Mouse (Mus musculus) 416B (cell line): ENCODE measurements at regions not wholly inside any gene's neighbourhood (a gene's known extent, or its start where the extent isn't known, plus 50 kb on each side); places are given as distances from the start of the nearest gene placed in this dataset.

Experiments
- DNase-seq: peaks from one replicate; pipeline ENCODE4 v3.0.0; 2011; ENCODE audit warnings: low read depth

DNA sequence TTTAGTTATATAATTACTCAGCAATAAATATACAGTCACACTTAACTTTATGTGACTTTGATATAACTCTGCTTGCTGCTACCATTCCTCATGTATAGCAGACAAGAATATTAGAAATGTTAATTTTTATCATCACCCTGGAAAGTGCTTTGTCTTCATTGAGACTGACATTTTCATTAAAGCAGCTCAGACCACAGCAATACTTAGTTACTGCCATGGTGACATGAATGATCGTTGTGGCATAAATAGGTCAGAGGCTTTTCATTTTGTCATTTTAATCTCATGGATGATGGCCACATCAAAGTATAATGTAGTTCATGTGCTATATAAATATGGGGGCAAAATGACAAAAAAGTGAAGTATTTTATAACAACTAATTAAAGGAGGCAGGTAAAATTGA lies 498.1 kb downstream of the Slc22a22 start:
- DNase-seq: no peak

DNA sequence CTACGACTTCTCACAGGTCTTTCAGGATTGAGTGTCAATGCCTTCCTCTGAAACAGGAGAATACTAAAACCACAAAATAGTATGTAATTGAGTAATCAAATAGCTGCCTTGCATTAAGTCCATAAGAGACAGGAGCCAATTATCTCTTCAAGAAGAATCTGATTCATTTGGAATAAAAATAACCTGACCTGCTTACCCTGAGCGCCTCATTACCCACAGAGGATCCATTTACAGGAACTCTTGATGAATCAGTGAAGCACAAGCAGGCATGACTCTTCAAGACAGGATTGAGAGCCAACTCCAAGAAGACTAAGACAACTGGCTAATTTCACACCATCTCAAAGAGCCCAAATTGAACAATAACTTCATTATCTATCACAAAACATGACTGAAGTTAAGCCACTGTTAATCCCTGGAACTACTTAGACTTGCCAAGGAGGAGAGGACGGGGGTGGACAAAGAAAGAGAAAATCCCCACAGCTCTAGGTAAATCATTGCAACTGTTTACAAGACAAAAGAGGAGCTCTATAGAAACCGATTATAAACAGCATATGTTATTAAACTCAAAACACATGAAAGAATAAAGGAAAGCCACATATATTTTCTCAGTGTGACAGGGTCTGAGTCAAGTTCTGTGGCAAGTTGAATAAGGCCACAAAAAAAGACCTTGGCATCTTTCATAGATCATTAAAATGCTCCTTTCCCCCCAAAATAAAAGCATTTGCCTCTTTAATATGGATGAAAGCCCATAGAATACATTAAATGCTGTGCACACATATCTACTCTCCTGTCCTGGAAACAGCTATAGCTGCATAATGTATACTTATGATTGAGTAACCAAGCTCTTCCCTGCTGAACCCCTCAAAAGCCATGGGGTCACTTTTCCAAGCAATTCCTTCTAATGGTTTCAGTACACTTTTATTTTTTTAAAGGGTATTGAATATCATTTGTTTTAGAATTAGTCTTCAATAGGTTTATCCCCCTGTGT lies 501.7 kb downstream of the Slc22a22 start:
- no peak for DNase-seq

DNA sequence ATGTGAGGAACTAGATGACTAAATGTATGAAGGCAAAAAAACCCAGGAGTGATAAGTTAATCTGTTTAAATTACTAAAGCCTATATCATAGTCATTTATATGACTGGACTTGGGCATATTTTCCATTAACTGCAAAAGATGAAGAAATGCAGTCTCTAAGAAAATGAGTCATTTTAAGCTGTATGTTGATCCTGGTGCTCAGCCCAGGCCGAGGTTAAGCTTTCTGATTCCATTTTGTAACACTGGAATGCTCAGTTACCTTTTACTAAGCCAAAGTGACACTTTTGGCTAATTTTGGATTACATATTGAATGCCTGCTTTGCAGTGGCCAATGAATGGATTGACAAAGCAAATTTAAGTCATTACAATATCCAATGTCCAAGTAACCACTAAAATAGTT lies 507.3 kb downstream of the Slc22a22 start:
- DNase-seq: no peak

DNA sequence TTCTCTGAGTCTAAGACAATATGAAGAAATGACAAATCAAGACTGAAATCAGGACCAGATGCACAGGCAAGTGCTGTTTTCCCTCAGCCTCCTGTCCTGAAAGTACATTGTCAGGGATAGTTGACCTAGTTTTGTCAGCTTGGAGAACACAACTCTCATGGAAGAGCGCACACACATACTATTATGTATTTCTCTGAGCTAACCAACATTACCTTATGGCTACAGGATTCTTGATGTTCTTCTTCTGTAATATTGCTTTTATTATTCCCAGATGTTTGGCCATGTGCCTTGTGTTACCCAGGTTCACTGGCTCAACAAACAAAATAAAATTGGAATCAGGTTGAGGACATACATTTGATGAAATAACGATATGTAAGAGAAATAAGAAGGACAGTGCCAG lies 521.1 kb downstream of the Slc22a22 start:
- DNase-seq: no peak

DNA sequence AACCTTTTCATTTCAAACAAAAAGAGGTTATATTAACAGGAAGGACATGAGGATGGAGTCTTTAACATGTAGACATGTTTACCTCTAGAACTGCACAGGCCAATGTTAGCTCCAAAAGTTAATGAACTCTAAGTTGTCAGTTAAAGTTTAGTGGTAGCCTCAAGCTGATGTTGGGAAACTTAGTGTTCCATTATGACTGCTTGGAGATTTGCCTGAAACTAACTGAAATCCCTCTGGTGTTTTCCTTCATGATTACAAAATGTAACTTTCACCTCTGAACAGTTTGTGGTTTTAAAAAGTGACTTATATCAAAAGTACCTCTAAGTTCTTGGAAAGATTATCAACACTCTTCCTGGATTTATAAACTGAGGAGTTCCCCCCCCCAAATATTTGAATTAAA lies 525.2 kb downstream of the Slc22a22 start:
- DNase-seq: no peak

DNA sequence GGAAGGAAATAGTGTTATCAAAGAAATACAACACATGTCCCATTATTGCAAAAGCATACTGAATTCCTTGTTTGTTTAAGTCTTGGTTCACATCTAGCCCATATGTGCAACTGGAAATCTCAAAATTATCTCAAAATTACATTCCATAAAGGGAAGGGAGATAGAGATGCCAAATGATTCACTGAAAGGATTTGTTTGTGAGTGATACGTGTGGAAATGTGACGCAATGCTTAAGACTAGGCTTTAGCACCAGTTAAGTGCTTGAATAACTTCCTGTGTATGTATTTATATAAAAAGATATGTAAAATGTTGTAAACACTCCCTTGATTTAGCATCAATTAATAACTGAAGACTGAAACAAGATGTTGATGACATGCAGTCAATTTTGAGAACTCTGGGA lies 526.6 kb downstream of the Slc22a22 start:
- DNase-seq: no peak

DNA sequence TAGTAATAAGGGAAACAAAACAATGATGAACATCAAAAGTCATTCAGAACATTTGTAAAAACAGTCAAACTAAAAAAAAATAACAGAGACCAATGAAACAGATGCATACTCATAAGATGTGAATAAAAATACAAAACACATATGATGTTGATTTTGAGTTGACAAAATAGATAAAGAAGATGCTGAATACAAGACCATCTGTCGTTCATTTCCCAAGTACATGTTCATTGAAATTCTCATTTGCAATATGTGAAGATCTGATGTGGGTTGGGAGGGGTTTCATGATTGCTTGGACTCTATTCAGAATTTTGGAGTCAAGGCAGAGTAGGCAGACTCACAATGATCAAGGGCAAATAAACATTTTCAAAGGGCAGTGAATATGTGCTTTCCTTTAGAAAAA lies 536.5 kb downstream of the Slc22a22 start:
- DNase-seq: no peak

DNA sequence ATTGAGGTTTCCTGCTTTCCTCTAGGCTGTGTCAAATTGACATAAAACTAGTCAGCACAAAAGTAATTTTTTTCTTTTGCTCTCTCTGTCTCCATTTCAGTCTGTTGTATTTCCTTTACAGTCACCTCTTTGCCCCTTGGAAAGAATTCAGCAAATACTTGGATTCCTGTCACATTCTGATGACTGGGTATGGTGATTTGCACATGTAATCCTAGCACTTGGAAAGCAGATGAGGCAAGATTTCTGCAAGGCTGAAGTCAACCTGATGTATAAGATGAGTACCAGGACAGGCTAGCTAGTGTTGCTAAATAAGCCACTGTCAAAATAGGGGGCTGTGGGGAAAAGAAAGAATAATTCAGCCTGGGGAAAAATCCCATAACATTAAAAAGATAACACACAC lies 580.9 kb downstream of the Slc22a22 start:
- DNase-seq: no peak

DNA sequence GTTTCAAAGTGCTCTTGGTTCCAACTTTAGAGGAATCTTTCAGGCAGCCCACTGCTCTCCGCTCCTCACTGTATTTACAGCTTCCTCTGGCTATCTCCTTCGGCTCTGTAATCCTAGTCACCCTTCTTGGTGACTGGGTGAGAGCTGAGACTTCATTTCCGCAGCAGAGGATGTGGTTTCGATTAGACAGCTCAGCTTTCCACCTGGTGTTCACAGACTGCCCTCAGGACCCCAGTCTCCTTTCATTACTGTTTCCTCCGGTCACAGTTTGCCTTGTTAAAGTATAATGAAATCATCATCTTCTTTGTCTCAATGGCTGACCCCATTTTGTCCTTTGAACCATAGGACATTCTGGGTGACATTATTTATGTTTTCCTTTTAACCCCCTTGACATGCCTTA lies 595.9 kb downstream of the Slc22a22 start:
- no peak for DNase-seq

DNA sequence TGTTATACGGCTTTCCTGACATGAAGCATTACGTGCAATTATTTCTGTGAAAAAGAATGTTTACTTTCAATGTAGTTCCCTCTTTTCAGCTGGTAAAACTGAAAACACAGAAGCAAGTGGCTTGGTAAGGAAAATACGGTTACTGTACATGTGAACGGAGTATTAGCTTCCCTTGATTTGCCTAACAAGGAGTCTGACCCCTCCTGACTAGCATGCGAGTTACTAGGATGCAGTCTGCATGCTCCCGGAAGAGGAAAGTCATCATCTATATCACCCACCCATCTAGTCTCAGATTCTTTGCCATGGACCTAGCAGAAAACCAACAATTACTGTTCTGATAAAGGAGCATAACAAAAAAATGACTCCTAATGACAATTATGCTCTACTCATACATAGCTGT lies 611.5 kb downstream of the Slc22a22 start:
- DNase-seq: no peak

DNA sequence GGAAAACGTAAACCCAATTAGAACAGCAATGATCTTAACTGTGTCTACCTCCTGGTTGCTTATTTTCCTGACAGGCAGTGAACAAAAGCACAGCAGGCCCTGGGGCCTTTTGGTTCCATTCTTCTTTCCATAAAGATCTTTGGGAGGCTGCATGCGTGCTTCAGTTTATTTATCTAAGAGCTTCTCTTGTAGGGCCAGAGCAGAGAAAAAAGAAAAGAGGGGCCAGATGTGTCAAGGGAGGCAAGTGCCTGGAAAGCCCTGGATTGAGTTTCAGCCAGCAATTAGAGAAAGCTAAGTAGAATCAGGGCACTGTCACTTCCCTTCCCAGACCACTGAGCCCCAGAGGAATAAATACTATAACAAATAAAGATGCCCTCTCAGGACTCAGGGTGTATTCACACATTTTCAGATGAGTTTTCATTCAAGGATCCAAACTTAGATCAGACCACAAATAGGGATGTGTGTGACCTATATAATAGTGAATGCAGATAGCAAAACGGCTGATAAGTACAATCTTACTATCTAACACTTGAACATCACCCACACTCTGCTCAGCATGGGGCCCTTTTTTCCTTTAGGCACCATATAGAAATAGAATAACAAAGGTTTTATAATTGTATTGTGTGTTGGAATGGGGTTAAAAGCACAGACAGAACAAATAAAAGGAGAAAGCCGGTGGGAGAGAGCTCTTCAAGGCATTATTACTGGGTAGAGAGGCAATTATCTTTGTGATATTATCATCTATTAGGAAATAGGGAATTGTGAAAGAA lies 612.2 kb downstream of the Slc22a22 start:
- no peak for DNase-seq

DNA sequence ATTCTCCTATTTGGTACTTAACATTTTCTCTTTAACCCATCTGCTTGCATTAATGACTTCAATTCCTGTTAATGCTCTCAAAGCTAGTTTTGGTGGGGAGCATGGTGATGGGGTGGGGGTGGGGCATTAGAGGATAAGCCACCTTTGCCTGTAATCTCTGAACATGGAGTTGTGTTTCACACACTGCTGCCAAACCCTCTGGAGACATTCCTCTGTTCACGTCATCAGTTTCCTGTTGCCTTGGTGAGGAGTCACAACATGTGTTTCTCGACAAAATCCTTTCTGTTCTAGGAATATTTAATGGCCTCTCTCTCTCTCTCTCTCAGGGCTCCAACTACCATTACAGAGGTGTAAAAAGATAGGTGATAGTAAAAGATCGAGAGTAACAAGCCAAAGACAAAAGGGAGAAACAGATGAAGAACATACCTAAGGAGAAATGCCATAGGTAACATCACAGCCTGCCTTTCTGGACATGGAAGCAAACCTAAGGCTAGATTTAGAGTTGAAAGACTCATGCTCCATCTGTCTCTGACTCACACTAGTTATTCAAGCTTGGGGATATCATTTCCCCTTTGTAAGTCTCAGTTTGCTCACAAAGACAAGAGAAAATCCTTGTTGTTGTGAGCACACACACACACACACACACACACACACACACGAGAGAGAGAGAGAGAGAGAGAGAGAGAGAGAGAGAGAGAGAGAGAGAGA lies 618.6 kb downstream of the Slc22a22 start:
- no peak for DNase-seq

DNA sequence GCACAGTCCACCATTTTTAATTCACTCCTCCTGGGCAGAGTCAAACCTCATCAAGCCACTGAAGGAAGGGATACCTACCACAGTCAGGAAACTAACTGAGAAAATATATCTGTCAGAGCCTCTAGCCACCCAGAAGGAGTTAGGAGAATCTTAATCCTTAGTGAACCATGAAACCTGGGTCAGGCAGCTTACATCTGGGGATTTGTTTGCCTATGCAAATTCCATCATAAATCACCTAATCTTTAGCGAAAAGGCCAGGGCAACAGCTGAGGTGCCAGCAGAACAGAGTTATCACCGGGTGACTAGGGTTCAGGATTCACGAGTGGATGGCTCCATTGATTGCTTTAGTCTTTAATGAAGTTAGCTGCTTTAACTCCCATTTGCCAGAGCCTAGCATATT lies 619.3 kb downstream of the Slc22a22 start:
- no peak for DNase-seq

DNA sequence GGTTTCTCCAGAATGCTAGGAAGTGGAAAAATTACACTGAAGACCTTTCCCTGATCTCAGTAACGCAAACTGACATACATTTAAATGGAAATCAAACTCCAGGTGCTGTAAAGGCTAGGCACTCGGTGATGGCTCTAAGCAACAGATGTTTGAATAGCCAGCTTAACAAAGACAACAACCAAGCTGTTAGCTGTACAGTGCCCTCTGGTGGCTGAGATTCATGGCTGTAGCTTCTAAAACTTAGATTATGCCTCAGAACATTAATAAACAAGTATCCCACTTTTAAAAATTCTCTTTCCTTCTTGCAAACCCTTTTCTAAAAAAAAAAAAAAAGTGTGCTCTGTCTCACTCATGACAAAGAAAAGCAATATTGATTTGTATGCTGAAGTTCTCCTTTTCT lies 621.4 kb downstream of the Slc22a22 start:
- peak; percentile 49 for DNase-seq

DNA sequence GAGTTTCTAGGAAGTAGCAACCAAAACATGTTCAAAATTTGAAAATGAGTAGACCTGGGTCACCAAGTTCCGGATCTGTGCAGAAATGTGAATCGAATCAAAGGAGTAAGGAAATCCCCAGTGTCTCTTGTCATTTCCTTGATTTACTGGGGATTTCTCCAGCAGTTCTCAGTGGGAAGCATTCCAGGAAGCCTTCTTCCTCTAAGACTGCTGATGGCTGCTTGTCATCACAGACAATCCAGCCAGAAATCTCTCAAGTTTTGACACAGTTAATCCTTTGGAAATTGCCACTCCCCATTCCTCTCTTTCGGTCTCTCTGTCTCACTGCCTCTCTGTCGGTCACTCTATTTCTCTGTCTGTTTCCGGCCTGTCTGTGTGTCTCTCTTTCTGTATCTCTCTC lies 624.3 kb downstream of the Slc22a22 start:
- DNase-seq: no peak

DNA sequence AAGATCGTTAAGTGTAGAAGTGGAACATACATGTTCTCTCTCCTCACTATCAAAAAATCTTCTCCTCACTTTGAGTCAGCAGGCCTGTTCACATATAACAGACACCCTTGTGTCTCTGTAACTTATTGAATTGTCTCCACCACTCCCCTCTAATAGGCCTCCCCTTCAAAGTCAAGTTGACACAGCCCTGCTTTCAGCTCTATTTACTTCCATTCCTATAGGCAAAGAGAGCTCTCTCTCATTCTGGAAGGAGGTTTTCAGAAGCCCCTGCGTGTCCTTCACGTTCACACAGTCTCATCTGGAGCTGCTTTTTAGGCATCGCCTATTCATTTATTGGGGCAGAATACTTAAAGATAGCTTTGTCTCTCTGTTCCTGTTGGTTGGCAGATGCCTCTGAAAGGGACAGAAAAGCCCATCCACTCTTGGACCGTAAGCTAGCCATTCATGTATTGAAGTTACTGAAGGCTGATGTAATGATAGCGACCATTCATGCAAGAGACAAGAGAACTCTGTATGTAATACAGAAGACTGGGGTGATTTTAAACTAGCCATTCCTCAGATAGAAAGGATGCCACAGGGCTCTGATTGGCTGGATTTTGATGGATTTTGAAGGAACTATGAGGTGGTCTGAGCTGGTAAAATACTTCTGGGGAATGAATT lies 629.8 kb downstream of the Slc22a22 start:
- DNase-seq: no peak

DNA sequence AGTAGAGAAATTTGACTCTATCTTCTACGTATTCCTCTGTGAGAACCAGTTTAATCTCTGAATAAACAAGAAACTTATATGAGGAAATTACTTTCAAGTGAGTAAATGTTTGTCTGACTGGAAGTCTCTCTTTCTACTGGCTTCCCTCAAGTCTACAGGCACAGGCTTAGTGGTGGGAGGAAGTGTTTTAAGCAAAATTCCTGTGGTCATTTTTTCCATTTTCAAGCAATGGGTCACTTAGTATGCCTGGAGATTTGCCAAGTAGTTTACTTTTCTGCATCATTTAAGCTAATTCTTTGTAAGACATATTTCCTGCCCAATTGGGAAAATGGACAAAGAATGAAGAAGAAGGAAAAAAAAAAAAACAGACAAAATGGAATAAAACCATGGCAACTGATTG lies 632.9 kb downstream of the Slc22a22 start:
- DNase-seq: no peak

DNA sequence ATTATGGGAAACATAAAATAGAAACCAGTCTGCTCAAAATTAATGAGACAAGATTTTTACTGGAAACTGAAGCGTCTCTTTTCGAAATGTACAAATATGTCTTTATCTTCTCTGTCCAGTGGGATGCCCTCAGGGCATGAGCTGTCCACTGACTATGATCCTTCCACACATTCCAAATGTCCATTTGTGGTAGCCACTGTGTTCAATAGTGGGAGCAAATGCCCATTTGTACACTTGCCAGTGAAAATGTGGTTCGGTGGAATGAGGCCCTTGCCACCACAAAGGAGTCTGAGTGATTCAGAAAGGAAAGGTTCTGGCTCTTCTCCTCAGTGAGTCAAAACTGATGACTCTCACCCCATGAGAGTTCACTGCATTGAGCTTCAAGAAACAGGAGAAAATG lies 635.9 kb downstream of the Slc22a22 start:
- DNase-seq: no peak

DNA sequence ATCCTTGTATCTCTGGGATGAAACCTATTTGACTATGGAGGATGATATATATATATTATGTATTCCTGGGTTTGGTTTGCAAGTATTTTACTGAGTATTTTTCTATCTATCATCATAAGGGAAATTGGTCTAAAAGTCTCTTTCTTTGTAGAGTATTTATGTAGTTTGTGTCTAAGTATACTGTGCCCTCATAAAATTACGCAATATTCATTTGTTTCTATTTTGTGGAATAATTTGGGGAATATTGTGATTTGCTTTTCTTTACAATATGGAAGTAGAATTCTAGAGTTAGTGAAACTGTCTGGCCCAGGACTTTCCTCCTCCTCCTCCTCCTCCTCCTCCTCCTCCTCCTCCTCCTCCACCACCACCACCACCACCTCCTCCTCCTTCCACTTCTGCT lies 640.1 kb downstream of the Slc22a22 start:
- DNase-seq: no peak

DNA sequence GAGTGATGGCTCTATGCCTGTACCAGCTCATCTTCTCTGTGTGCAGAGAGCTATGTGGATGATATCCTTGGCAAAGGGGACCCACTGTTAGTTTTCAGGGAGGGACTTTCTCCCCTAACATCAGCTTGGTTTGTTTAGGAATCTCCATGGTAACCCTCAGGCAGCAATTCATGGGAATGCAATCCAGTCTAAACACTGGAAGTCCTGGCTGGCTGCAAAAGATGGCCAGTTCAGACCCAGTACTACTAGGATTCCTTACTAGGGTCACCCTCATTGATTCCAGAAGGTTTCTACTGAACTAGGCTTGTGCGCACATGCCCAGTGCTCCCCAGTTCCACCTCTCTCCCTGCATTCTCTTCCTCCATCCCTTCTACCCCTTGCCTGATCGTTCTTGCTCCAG lies 642.8 kb downstream of the Slc22a22 start:
- DNase-seq: no peak

DNA sequence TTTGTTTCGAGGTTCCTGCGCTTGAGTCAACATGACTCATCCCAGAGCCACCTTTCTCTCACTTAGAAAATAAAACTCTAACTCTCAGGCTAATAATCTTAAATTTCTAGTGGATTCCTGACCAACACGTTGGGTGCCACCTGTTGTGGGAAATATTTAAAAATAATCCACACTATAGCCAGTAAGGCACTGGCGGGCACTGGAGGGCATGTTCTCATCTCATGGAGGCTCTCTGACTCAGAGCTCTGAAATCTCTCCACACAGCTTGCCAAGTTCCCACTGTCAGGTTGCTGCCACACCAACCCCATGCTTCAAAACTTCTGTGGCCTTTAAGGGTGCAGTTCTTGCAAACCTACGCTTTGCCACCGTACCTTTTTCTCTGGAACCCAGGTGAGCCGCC lies 644.8 kb downstream of the Slc22a22 start:
- DNase-seq: no peak

DNA sequence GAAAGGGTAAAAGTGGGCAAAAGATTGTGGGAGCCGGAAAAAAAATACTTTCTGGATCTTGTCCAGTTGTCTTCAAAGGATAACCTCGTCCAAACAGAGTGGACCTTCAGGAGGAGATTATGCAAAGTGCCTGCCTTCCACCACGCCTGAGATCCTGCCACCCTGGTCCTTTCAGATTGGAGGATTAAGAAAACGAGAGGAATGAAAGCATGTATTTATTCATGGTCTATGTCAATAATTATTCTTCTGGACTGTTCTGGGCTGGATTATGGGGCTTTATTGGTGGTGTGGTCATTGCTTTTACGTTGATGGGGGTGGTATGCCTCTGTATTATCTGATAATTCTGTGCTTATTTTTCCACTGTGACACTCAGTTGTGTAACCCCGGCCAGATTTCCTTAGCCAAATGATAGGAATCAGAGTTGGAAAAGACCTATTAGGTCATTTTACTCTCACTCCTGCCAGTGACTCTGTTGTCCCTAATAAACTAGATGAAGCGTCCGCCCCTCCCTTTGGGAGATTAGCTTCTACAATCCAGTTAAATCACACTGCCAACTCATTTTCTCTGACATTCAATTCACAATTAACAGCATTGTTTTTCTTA lies 656.3 kb downstream of the Slc22a22 start:
- no peak for DNase-seq
